In the genomic region with DNA sequence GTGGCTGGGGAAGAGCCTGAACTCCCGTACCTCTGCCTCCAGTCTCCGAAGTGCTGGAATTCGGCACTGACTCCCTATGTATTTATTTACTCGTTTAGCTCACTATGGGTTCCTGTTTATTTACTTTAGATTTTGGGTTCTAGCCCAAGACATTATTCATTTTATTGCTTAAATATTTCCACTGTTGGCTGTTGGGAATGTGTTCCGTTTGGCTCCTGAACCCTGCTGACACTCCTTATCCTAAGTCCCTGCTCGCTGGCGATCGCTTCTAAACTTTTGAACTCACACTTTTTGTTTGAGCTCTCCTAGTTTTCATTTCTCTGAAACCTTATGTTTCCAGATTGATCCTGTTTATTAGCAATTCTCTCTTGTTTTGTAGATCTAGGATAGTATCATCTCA, we compare ENCODE assay signal across 19 mouse cellular contexts. TPM values are rescaled to one million over a fixed set of nuclear protein-coding genes. Genes with fewer than 3 reads are reported as not detected.
DNase-seq lines count a peak whose midpoint lies in the region; ATAC-seq and TF ChIP-seq lines count a peak whose summit lies in the region.
"Had no signal": no experiment of that assay in that cellular context is flagged by ENCODE, and none has a peak within 500 bp of the region (broad histone marks: within the 10 kb centered on the region; RNA-seq: fewer than 3 reads in every experiment).

No protein-coding gene starts in this region.

- DNase-seq in liver, adult 2 months (ENCODE audit: extremely low read depth, low read depth, low spot score) = peak; percentile 33
- DNase-seq in liver, postnatal 0 days = no peak
- DNase-seq in midbrain, embryonic 11.5 days (ENCODE audit: low spot score, missing footprints) = peak; percentile 62
- DNase-seq in midbrain, embryonic 10.5 days (ENCODE audit: low spot score) = no peak
- peak; percentile 87 for DNase-seq in lung, postnatal 0 days (ENCODE audit: low spot score)
- peak; percentile 51 for DNase-seq in lung, postnatal 25 days (ENCODE audit: low spot score)
- no peak for DNase-seq in embryo, embryonic 10.5 days (ENCODE audit: low spot score)
- DNase-seq: adrenal gland, postnatal 10 days; cerebellum, adult 11 months; cerebellum, adult 8-10 months; cerebellum, postnatal 14 days; gastrocnemius, postnatal 36 days; heart, adult 11 months; heart, postnatal 36 days had no signal

- H3K4me3 ChIP-seq in liver, adult 2 months (ENCODE audit: insufficient read depth, low read depth, low read length) = no peak overlapping the region
- H3K4me3 ChIP-seq in liver, postnatal 0 days (ENCODE audit: low read depth, low read length) = no peak overlapping the region
- H3K4me3 ChIP-seq in midbrain, embryonic 11.5 days (ENCODE audit: low read depth, low read length) = no peak overlapping the region
- H3K4me3 ChIP-seq in midbrain, embryonic 10.5 days = no peak overlapping the region
- H3K4me3 ChIP-seq in lung, postnatal 0 days (ENCODE audit: low read depth, low read length) = no peak overlapping the region
- H3K4me3 ChIP-seq: embryonic facial prominence, embryonic 12.5 days; forebrain, embryonic 15.5 days; heart, embryonic 13.5 days had no signal

- no peak overlapping the region for H3K4me2 ChIP-seq in liver, postnatal 0 days (ENCODE audit: low read depth, low read length)
- H3K4me2 ChIP-seq in midbrain, embryonic 11.5 days = no peak overlapping the region
- no peak overlapping the region for H3K4me2 ChIP-seq in lung, postnatal 0 days (replicated peaks; ENCODE audit: low read depth, low read length)
- H3K4me2 ChIP-seq: embryonic facial prominence, embryonic 12.5 days; forebrain, embryonic 15.5 days; heart, embryonic 13.5 days had no signal

- no peak overlapping the region for H3K27ac ChIP-seq in liver, adult 2 months (replicated peaks; ENCODE audit: insufficient read depth, low read depth, low read length)
- no peak overlapping the region for H3K27ac ChIP-seq in liver, postnatal 0 days (ENCODE audit: low read depth)
- H3K27ac ChIP-seq in midbrain, embryonic 11.5 days (ENCODE audit: low read depth, low read length) = no peak overlapping the region
- no peak overlapping the region for H3K27ac ChIP-seq in midbrain, embryonic 10.5 days (replicated peaks)
- no peak overlapping the region for H3K27ac ChIP-seq in lung, postnatal 0 days (ENCODE audit: low read length)
- H3K27ac ChIP-seq: embryonic facial prominence, embryonic 12.5 days; forebrain, embryonic 15.5 days; heart, embryonic 13.5 days had no signal

- WGBS in liver, adult 2 months = 65% methylated on average over 8 of the region's 8 CpGs
- 71% methylated on average over 8 of the region's 8 CpGs for WGBS in liver, postnatal 0 days (ENCODE audit: insufficient replicate concordance)
- 82% methylated on average over 8 of the region's 8 CpGs for WGBS in midbrain, embryonic 11.5 days
- WGBS in midbrain, embryonic 10.5 days = 74% methylated on average over 8 of the region's 8 CpGs
- 41% methylated on average over 8 of the region's 8 CpGs for WGBS in lung, postnatal 0 days

- TF ChIP-seq CTCF in liver, adult 2 months (IDR thresholded peaks at IDR 0.05; ENCODE audit: low read depth, low read length) = no peak
- no peak for TF ChIP-seq CTCF in liver, postnatal 0 days (IDR thresholded peaks at IDR 0.05; ENCODE audit: low read depth)
- no peak for TF ChIP-seq CTCF in lung, postnatal 0 days (IDR thresholded peaks at IDR 0.05)

- no peaks in the 10 kb centered on the region for H3K79me2 ChIP-seq in liver, adult 2 months (ENCODE audit: control insufficient read depth, insufficient read depth, low read length)

- no peak overlapping the region for H3K9ac ChIP-seq in liver, adult 2 months (ENCODE audit: low read depth, low read length)
- no peak overlapping the region for H3K9ac ChIP-seq in liver, postnatal 0 days (replicated peaks)
- no peak overlapping the region for H3K9ac ChIP-seq in midbrain, embryonic 11.5 days (ENCODE audit: low read length)
- H3K9ac ChIP-seq in lung, postnatal 0 days (replicated peaks; ENCODE audit: low read depth) = no peak overlapping the region
- H3K9ac ChIP-seq: embryonic facial prominence, embryonic 12.5 days; forebrain, embryonic 15.5 days; heart, embryonic 13.5 days had no signal

- no peaks in the 10 kb centered on the region for H3K27me3 ChIP-seq in liver, adult 2 months (ENCODE audit: control insufficient read depth, insufficient read depth, low read length)
- H3K27me3 ChIP-seq in liver, postnatal 0 days (ENCODE audit: insufficient read depth, low read length) = no peaks in the 10 kb centered on the region
- no peaks in the 10 kb centered on the region for H3K27me3 ChIP-seq in midbrain, embryonic 11.5 days (ENCODE audit: control insufficient read depth, insufficient read depth, low read length)
- H3K27me3 ChIP-seq in midbrain, embryonic 10.5 days (ENCODE audit: low read depth, poor library complexity, severe bottlenecking) = no peaks in the 10 kb centered on the region
- H3K27me3 ChIP-seq in lung, postnatal 0 days (replicated peaks; ENCODE audit: insufficient read depth, low read length) = no peaks in the 10 kb centered on the region
- H3K27me3 ChIP-seq: embryonic facial prominence, embryonic 12.5 days; forebrain, embryonic 15.5 days; heart, embryonic 13.5 days had no signal

- TF ChIP-seq POLR2A in liver, adult 2 months (IDR thresholded peaks at IDR 0.05; ENCODE audit: extremely low read depth, insufficient read depth, low read length) = no peak

- no peaks in the 10 kb centered on the region for H3K36me3 ChIP-seq in liver, adult 2 months (ENCODE audit: control insufficient read depth, insufficient read depth, low read length)
- no peaks in the 10 kb centered on the region for H3K36me3 ChIP-seq in liver, postnatal 0 days (replicated peaks; ENCODE audit: insufficient read depth, low read length)
- no peaks in the 10 kb centered on the region for H3K36me3 ChIP-seq in midbrain, embryonic 11.5 days (ENCODE audit: control insufficient read depth, insufficient read depth, low read length)
- no peaks in the 10 kb centered on the region for H3K36me3 ChIP-seq in midbrain, embryonic 10.5 days
- H3K36me3 ChIP-seq in lung, postnatal 0 days (ENCODE audit: insufficient read depth, low read length) = no peaks in the 10 kb centered on the region
- H3K36me3 ChIP-seq: embryonic facial prominence, embryonic 12.5 days; forebrain, embryonic 15.5 days; heart, embryonic 13.5 days had no signal

- no peaks in the 10 kb centered on the region for H3K9me3 ChIP-seq in liver, postnatal 0 days (ENCODE audit: low read length)
- H3K9me3 ChIP-seq in midbrain, embryonic 11.5 days (ENCODE audit: control insufficient read depth, low read length) = no peaks in the 10 kb centered on the region
- H3K9me3 ChIP-seq in midbrain, embryonic 10.5 days (replicated peaks) = no peaks in the 10 kb centered on the region
- no peaks in the 10 kb centered on the region for H3K9me3 ChIP-seq in lung, postnatal 0 days (ENCODE audit: low read length)
- H3K9me3 ChIP-seq: embryonic facial prominence, embryonic 12.5 days; forebrain, embryonic 15.5 days had no signal

- H3K4me1 ChIP-seq in liver, adult 2 months (ENCODE audit: control insufficient read depth, insufficient read depth, low read length) = peaks cover 2% of the 10 kb centered on the region; the same call in 1 of the 2 replicates
- H3K4me1 ChIP-seq in liver, postnatal 0 days (ENCODE audit: insufficient read depth) = peaks cover 4% of the 10 kb centered on the region; the same call in 1 of the 2 replicates
- no peaks in the 10 kb centered on the region for H3K4me1 ChIP-seq in midbrain, embryonic 11.5 days (ENCODE audit: control insufficient read depth, insufficient read depth, low read length)
- no peaks in the 10 kb centered on the region for H3K4me1 ChIP-seq in midbrain, embryonic 10.5 days
- no peaks in the 10 kb centered on the region for H3K4me1 ChIP-seq in lung, postnatal 0 days (ENCODE audit: insufficient read depth, low read depth, low read length)
- H3K4me1 ChIP-seq: embryonic facial prominence, embryonic 12.5 days; forebrain, embryonic 15.5 days had no signal

- no peak for TF ChIP-seq EP300 in liver, postnatal 0 days (IDR thresholded peaks at IDR 0.05; ENCODE audit: low read depth)
- TF ChIP-seq EP300 in lung, postnatal 0 days (IDR thresholded peaks at IDR 0.05) = peak; percentile 81

- ATAC-seq in liver, postnatal 0 days = no peak
- ATAC-seq in midbrain, embryonic 11.5 days (ENCODE audit: low FRiP score) = no peak
- ATAC-seq in lung, postnatal 0 days = peak; percentile 81
- ATAC-seq: forebrain, embryonic 15.5 days had no signal

RNA-seq across cellular contexts. Expression of a gene that starts 12.1 kb away (rescaled TPM):
- total RNA-seq in liver, adult 2 months (2014; rRNA removed) = 6.5 and 9.5 TPM in 2 replicates
- 5.3 and 6.2 TPM in 2 replicates for polyA plus RNA-seq in liver, adult 2 months (2012; rRNA removed)
- polyA plus RNA-seq in liver, postnatal 0 days (2015; fragmentation: Nextera tagmentation; extraction: Ambion mirVana) = 20.1 and 21.8 TPM in 2 replicates
- 4.1 and 4.6 TPM in 2 replicates for polyA plus RNA-seq in midbrain, embryonic 11.5 days (2014; fragmentation: Nextera tagmentation; extraction: Ambion mirVana)
- polyA plus RNA-seq in midbrain, embryonic 10.5 days (2016; fragmentation: Nextera tagmentation; extraction: Ambion mirVana) = 9.8 and 10.1 TPM in 2 replicates
- polyA plus RNA-seq in lung, postnatal 0 days (2015; fragmentation: Nextera tagmentation; extraction: Ambion mirVana) = 21.7 and 25.7 TPM in 2 replicates

RNA-seq across cellular contexts. Expression of a gene that starts 39.6 kb away (rescaled TPM):
- 462 and 473 TPM in 2 replicates for total RNA-seq in liver, adult 2 months (2014; rRNA removed)
- 147 and 154 TPM in 2 replicates for polyA plus RNA-seq in liver, adult 2 months (2012; rRNA removed)
- polyA plus RNA-seq in liver, postnatal 0 days (2015; fragmentation: Nextera tagmentation; extraction: Ambion mirVana) = 472 TPM in 2 replicates
- 716 and 724 TPM in 2 replicates for polyA plus RNA-seq in midbrain, embryonic 11.5 days (2014; fragmentation: Nextera tagmentation; extraction: Ambion mirVana)
- polyA plus RNA-seq in midbrain, embryonic 10.5 days (2016; fragmentation: Nextera tagmentation; extraction: Ambion mirVana) = 681 and 788 TPM in 2 replicates
- 594 and 625 TPM in 2 replicates for polyA plus RNA-seq in lung, postnatal 0 days (2015; fragmentation: Nextera tagmentation; extraction: Ambion mirVana)

RNA-seq across cellular contexts. Expression of a gene that starts 57.3 kb away (rescaled TPM):
- 0.13 TPM in 1 of 2 replicates, not detected in the other for total RNA-seq in liver, adult 2 months (2014; rRNA removed)
- 0.11 TPM in 1 of 2 replicates, not detected in the other for polyA plus RNA-seq in liver, adult 2 months (2012; rRNA removed)
- polyA plus RNA-seq in liver, postnatal 0 days (2015; fragmentation: Nextera tagmentation; extraction: Ambion mirVana) = 0.35 and 0.37 TPM in 2 replicates
- polyA plus RNA-seq in midbrain, embryonic 11.5 days (2014; fragmentation: Nextera tagmentation; extraction: Ambion mirVana) = 22.5 and 22.9 TPM in 2 replicates
- 2.9 and 10.0 TPM in 2 replicates for polyA plus RNA-seq in midbrain, embryonic 10.5 days (2016; fragmentation: Nextera tagmentation; extraction: Ambion mirVana)
- polyA plus RNA-seq in lung, postnatal 0 days (2015; fragmentation: Nextera tagmentation; extraction: Ambion mirVana) = 1.2 and 1.8 TPM in 2 replicates
- total RNA-seq: common myeloid progenitor, adult 5-6 weeks; gastrocnemius, adult 8-10 months; gastrocnemius, postnatal 36 days; heart, postnatal 36 days had no signal

Comparison
In these comparisons a context has a peak if more than half of its experiments do, and no peak if none do; other contexts are left out.
1. DNase-seq: peak in liver, adult 2 months (single experiment), midbrain, embryonic 11.5 days (single experiment), lung, postnatal 0 days (single experiment) and lung, postnatal 25 days (single experiment); none in liver, postnatal 0 days (single experiment), midbrain, embryonic 10.5 days (single experiment) and embryo, embryonic 10.5 days (single experiment).